Mouse (Mus musculus) right cerebral cortex, adult 2 months (tissue): ENCODE measurements at regions not wholly inside any gene's neighbourhood (a gene's known extent, or its start where the extent isn't known, plus 50 kb on each side); places are given as distances from the start of the nearest gene placed in this dataset.

ENCODE experiments used
- DNase-seq, 2 experiments: peaks; one replicate each; pipeline ENCODE4 v3.0.0; 2021 to 2022; ENCODE audit warnings: low spot score in 2 of 2

DNA sequence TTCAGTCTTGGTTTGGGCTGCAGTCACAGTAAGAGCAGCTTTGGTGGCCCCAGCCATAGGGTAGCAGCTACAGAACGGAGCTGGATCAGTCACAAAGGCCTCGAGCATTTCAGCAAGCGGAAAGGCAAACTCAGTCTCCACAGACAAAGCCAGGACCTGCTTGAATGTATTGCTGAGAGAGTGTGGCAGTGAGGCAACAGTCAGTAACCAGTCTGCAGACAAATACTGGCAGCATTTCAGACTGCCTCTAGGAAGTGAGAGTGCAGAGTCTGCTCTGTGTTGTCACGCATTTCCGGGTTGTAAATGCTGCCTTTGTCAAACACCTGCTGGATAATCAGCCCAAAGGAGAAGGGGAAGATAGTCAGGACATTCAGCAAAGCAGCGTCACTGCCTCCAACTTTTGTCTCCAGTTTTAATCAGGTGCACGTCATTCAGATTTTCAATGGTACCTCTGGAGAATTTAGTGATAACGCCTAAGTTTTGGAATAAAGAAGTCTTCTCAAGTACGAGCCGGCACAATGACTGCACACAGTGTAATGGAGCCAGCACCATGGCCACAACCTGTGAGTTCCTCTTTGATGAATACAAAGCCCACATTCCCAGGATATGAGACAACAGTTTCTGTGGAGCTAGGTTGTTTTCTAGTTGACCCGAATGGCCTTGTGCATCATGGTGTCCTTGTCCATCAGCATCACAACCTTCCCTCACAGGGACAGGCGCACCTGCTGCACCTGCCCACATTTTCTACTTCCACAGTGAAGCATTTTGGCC, 224.3 kb upstream of the Tmem161b start:
- DNase-seq: no peak

DNA sequence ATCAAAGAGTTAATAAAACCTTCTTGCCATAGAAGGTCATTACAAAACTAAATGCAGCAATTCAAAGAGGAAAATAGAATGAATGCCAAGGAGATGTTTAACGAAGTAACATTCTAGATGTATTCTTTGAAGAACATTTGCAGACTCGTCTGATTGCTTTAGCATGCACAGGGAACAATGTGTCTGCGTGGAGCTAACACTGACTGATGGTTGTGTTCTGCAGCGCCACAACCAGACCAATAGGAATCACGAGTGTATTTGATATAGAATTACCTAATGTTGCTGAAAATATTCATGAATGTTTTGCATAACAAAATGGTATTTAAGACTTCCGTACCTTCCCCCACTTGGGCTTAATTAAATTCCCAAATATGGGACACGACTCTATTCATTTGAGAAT, 200.3 kb upstream of the Tmem161b start:
- no peak for DNase-seq

DNA sequence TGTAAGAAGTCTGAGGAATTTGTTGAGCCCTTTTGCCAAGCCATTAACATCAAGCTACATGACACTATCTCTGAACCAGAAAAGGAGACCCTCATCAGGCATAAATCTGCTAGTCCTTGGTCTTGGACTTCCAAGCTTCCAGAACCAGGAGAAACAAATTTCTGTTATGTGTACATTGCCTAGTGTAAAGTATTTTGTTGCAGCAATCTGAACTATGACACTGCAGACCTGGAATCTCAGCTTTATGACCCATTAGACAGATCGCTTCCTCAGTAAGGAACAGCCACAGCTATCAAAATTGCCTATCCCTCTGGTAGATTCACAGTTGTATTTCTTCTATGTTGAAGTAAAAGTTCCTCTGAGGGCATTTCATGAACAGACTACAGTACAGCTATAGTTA, 199.1 kb upstream of the Tmem161b start:
- DNase-seq: no peak

DNA sequence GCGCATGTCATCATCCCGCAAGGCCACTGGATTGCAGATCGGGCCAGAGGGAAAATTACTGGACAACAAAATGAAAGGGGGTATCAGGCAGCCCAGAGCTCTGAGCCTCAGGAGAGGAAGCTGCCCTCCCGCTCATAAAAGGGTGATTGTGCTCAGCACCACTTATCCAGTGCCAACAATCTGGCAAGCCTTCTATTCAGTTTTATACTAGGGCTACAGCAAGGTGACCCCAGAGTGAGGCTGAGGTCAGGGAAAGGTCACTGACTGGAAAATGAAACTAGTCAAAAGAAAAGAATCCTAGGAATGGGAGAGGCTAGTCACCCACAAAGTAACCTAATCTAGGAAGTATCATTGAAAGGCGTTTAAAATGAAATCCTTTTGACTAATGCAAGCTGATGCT, 198.5 kb upstream of the Tmem161b start:
- no peak for DNase-seq

- DNase-seq: no peak
These were observed 196.7 kb upstream of the Tmem161b start for GRCm38 (mm10) chr13:84025348-84025747.

- no peak for DNase-seq
These were observed 174.4 kb upstream of the Tmem161b start for GRCm38 (mm10) chr13:84047736-84048135.

DNA sequence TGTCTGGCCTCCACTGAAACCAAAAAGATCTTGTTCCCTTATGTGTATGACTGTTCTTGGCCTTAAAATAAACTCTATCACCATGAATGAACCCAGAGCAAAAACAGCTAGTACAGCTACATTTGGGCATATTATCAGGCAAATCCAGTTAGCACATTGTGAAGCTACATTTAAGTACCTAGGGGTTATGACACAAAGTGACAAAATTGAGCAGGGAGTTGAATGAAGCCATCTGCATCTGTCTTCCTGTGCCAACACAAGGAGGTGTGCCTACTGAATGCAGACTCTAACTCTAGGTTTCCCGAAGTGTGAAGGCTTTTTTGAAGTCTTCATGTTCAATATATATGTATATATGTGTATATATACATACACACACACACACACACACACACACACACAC, 169.9 kb upstream of the Tmem161b start:
- DNase-seq: no peak

DNA sequence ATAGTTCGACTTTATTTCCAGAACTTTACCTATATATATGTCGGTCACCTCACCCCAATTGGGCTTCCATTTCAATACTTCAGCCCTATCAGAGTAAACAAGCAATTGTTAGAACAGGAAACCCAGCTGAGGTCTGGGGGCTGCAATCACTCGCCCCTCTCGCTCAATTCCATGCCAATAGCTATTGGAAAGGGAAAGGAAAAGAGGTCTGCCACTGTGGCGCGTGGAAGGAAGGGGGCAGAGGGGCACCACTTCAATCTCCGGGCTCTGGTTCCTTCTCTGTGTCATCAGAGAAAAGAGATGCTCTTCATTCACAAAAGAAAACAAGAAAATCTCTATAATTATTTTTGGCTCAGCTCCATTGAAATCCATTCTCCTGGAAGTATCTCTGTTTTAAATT, 167.1 kb upstream of the Tmem161b start:
- DNase-seq: peak in 1 of 2 experiments; percentile 22

GRCm38 (mm10) chr13:84055576-84055975, 166.5 kb upstream of the Tmem161b start:
- DNase-seq: no peak

GRCm38 (mm10) chr13:84056451-84056850, 165.6 kb upstream of the Tmem161b start:
- no peak for DNase-seq

DNA sequence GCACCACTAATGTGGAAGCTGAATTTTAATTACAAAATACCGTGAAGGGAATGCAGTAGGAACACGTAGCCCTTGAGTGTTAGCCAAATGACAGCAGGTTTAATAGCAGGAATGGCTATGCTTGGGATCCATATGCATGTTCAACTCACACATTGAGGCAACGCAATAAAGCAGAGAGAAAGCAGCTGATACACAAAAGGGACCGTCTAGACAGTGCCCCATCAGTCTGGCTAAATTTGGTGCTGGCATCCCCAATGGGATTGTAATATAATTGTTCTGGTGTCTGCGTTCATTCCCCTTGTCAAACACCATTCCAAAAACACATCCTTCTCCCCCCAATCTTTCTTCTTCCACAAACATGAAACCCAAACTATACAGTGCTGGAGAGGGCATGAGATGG, 165.1 kb upstream of the Tmem161b start:
- DNase-seq: peak in 1 of 2 experiments; percentile 26

DNA sequence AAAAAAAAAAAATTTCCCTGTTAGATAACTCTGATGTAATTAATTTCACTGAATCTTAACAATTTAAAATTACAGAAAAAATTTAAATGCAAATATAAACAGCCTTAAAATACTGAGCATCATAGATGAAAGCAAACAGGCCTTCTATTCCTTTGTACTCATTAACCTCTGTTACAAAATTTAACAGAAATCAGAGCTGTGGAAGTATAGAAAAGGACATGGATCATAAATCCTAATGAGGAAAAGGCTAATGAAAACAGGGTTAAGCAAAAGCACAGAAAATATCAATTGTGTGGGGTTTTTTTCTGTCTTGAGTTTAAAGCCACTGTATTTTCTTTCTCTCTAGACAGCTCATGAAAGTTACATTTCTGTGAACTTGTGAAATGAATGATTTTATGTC, 164.6 kb upstream of the Tmem161b start:
- no peak for DNase-seq

GRCm38 (mm10) chr13:84058251-84058650, 163.8 kb upstream of the Tmem161b start:
- DNase-seq: peak in 1 of 2 experiments; percentile 17

- DNase-seq: peak; percentile 54 to 69
These were observed 163.0 kb upstream of the Tmem161b start for GRCm38 (mm10) chr13:84059031-84059651.

- DNase-seq: peak in 1 of 2 experiments; percentile 33
These were observed 162.2 kb upstream of the Tmem161b start for GRCm38 (mm10) chr13:84059661-84060452.

DNA sequence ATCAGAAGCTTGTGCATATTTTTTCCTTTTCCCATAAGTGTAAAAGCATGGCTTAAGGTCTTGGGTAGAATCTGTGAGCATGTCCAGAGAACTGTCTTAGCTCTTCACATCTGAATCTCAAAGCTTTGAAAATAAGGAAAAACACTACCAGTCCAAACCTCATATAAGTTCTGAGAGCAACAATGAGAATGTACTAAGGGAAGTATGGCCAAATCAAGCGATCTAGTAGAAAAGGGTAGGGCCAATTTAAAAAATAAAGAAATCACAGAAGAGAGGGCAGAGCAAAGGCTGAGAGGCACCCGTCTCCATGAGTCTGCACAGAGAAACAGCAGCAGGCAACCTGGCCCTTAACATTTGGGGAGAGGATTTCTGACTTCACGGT, 161.7 kb upstream of the Tmem161b start:
- DNase-seq: no peak

- no peak for DNase-seq
These were observed 161.2 kb upstream of the Tmem161b start for GRCm38 (mm10) chr13:84060906-84061305.

DNA sequence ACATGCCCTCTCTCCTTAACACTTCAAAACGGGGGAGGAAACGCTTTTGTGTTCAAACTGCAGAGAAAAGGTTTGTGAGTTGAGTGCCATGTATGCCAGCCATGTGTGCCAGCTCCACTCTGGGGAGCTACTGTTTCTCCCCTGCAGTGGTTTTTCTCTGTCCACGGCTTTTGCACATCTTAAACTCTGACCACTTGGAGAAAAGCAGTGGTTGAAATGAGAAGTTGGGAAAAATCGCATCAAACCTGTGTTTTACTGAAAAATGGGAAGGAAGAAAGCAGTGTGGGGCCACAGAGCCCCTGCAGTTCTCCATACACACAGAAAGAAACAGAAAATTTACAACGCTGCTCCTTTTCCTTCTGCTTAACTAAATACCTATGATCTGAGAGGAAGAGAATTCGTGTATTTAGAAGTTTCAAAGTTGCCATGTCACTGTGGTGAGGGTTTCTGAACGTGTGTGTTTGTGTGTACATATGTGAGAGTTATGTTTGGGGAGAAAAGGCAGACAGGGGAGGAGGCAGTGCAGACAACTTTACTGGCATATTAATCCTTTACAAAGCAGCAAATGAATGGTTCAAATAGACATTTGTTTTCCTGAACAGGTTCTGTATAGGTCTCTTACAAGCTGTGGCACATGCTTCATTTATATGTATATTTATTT, 160.1 kb upstream of the Tmem161b start:
- peak in 1 of 2 experiments; percentile 38 for DNase-seq

DNA sequence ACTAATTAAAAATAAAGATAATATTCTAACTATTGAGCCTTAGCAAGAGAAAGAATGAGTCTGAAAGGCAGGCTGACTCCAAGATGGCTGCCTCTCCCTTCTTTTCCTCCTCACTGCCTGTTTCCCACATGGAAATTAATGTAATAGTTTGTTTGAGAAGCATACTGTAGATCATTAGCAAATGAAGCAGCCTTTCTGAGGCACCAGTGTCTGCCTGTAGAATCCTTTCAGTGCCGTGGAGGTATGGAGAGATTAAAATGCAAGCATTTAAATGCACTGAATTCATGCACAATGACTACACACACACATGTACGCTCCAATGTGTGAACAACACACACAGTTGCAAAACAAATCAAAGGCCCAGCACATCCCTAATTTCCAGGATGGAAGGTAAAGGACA, 159.5 kb upstream of the Tmem161b start:
- DNase-seq: peak in 1 of 2 experiments; percentile 33

DNA sequence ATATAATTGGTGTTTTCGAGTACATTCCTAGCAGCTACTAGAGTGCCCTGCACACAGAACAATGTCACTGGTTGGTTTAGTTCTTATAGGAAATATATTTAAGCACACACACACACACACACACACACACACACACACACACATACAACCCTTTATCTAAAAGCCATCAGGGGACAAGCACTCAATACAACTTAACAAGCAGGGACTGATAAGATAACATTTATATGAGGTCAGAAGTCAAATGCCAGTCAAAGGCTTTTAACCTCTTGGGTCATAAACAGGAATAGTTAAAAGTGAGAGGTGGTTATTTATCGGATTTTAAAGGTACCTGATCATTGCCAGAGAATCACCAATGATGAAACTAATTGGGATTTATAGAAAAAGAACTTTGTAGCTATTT, 158.7 kb upstream of the Tmem161b start:
- DNase-seq: no peak

- no peak for DNase-seq
These were observed 157.7 kb upstream of the Tmem161b start for GRCm38 (mm10) chr13:84064291-84064940.
